Mouse (Mus musculus) hindbrain, embryonic 10.5 days (tissue): ENCODE measurements around the gene Pip5kl1. TPM values are rescaled to one million over a fixed set of nuclear protein-coding genes. Genes with fewer than 3 reads are reported as not detected.

ENCODE experiments used
- DNase-seq: peaks from one replicate; pipeline ENCODE4 v3.0.0-alpha.2; 2017; ENCODE audit warnings: low spot score
- H3K27ac ChIP-seq: fragments of 300-500 bp; sonication (generic); 2 replicates; pipeline ENCODE4 v1.5.1; 2016; ENCODE audit warnings: mild to moderate bottlenecking, moderate library complexity
- H3K27me3 ChIP-seq: fragments of 300-500 bp; sonication (generic); 2 replicates; pipeline ENCODE4 v1.6.1; 2016; ENCODE audit warnings: mild to moderate bottlenecking; ENCODE audit not compliant: poor library complexity, insufficient read depth, severe bottlenecking
- H3K36me3 ChIP-seq: fragments of 300-500 bp; sonication (generic); 2 replicates; pipeline ENCODE4 v1.6.1; 2016; ENCODE audit warnings: mild to moderate bottlenecking, moderate library complexity
- H3K4me1 ChIP-seq: fragments of 300-500 bp; sonication (generic); replicated peaks from 2 replicates; pipeline ENCODE4 v1.6.1; 2016; ENCODE audit warnings: mild to moderate bottlenecking
- H3K4me3 ChIP-seq: fragments of 300-500 bp; sonication (generic); 2 replicates; pipeline ENCODE4 v1.5.1; 2016; ENCODE audit warnings: mild to moderate bottlenecking, moderate library complexity
- H3K9me3 ChIP-seq: fragments of 300-500 bp; sonication (generic); 2 replicates; pipeline ENCODE4 v1.6.1; 2016; ENCODE audit warnings: mild to moderate bottlenecking, moderate library complexity
- WGBS: fragments of 180-500 bp; shearing (Covaris S2); methylation state at CpG from one replicate; pipeline ENCODE4 v1.1.7; 2016; 5-methylcytosine and 5-hydroxymethylcytosine counted together
- polyA plus RNA-seq: library from polyadenylated mRNA; unstranded; fragments of >200 nt; fragmentation: Nextera tagmentation; extraction: Ambion mirVana; gene quantifications from 2 replicates; pipeline ENCODE4 v1.2.1, GENCODE M21; 2016

Pip5kl1 gene
- polyA plus RNA-seq, 1 experiment from 2014 or later = 2.5 TPM

DNA sequence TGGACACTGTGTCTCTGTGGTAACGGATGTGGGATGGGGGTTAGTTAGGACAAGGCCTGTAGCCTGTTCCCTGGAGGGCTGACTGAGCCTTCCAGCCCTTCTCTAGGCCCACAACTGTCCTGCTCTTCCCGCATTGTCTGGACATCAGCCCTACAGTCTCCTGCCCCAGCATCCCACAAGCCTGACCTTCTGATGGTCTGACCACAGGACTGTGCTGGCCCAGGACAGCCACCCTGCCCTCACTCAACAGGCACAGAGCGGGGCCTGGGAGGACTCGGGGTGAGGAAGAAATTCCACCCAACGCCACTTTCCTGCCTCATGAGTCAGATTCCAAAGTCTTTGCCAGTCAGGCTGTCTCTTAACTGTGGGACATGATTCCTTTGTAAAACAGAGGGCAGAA is 23.1 kb downstream of the Pip5kl1 start:
- no peak for DNase-seq
- 0 out of 2 replicates have a peak overlapping the region, but pooled peaks have one; percentile 13 for H3K27ac ChIP-seq
- no peak overlapping the region for H3K4me3 ChIP-seq
- H3K27me3 ChIP-seq = no peaks in the 10 kb centered on the region
- H3K36me3 ChIP-seq = peaks cover 21% of the 10 kb centered on the region
- H3K4me1 ChIP-seq = peaks cover 16% of the 10 kb centered on the region
- 92% methylated on average over 5 of the region's 5 CpGs for WGBS
- no peaks in the 10 kb centered on the region for H3K9me3 ChIP-seq

DNA sequence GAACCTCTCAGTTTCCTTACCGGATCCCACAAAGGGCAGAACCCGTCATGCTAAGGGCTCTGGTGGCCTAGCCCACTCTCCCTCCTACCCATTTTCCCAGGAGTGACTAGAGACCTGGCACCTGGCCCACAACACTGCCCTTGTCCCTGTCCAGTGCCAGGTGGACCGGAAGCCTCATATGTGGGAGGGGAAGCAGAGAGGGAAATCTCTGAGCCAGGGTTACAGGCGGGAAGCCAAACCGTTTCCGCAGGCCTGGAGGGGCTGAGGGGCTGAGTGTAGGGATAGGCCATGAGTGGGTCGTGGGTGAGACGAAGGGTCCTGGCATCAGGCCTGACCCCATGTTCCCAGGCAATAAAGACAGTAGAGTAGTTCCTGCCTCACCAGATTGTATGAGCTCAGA is 23.9 kb downstream of the Pip5kl1 start:
- Histone ChIP-seq H3K4me3 (no peak overlapping the region), H3K9me3 (no peaks in the 10 kb centered on the region), H3K4me1 (peaks cover 17% of the 10 kb centered on the region), H3K27me3 (no peaks in the 10 kb centered on the region), H3K27ac (no peak overlapping the region), H3K36me3 (peaks cover 21% of the 10 kb centered on the region)
- WGBS = 88% methylated on average over 8 of the region's 8 CpGs
- no peak for DNase-seq

DNA sequence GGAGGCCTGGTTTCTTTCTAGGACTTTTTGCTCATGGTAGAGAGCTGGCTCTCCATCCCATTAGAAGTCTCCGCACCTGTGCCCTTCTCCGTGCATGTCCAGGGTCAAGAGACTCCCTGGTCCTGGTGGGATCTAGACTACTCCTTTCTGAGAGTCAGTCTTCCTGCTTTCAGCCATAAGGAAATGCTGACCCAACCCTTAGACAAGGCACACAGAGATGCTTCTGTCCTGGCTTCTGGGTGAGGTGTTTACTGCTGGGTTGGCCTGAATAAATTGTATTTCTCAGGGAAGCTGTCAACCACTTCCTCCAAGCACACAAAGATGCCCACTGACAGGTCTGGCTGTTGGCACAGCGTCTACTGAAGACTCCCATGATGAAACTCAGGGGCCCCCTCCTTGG is 24.8 kb downstream of the Pip5kl1 start, which contains the start of gene St6galnac6:
Gene St6galnac6, plus strand, starts transcription at position 301 of the 400 bp plus-strand sequence.
- DNase-seq = no peak
- WGBS = 96% methylated on average over 3 of the region's 3 CpGs
- Histone ChIP-seq H3K4me1 (peaks cover 17% of the 10 kb centered on the region), H3K27ac (no peak within 1 kb of the TSS), H3K9me3 (no peaks in the 10 kb centered on the region), H3K27me3 (no peaks in the 10 kb centered on the region), H3K4me3 (no peak within 1 kb of the TSS), H3K36me3 (peaks cover 15% of the 10 kb centered on the region)

DNA sequence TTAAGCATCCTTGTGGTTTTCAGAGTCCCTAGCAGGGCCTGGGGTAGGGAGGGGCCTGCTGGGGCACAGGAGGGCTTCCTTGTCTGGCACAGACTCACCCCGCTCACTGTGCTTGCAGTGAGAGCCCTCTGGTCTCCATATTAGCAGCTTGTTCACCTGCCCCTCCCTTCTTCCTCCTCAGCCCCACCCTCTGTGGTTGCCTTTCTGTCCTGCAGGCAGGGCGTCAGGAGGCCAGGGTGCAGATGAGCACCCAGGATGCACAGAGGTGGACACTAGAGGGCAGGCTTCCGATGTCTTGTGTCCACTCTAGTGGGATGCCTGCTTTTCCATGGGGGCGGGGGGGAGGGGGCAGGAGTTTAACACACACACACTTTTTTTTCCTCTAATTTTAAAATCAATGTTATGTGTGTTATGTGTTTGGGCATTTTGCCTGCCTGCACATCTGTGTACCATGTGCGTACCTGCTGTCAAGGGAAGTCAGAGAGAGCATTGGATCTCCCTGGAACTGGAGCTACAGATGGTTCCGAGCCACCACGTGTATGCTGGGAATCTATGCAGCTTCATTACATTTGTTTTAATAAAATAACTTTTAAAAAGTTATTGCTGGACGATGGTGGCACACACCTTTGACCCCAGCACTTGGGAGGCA is 26.9 kb downstream of the Pip5kl1 start:
- no peak overlapping the region for H3K4me3 ChIP-seq
- peaks cover 19% of the 10 kb centered on the region for H3K4me1 ChIP-seq
- no peaks in the 10 kb centered on the region for H3K27me3 ChIP-seq
- no peak for DNase-seq
- H3K36me3 ChIP-seq = peaks cover 9% of the 10 kb centered on the region; the same call in 1 of the 2 replicates
- H3K27ac ChIP-seq = peak overlapping the region; percentile 29; the same call in 1 of the 2 replicates
- no peaks in the 10 kb centered on the region for H3K9me3 ChIP-seq
- WGBS = 46% methylated on average over 8 of the region's 8 CpGs

DNA sequence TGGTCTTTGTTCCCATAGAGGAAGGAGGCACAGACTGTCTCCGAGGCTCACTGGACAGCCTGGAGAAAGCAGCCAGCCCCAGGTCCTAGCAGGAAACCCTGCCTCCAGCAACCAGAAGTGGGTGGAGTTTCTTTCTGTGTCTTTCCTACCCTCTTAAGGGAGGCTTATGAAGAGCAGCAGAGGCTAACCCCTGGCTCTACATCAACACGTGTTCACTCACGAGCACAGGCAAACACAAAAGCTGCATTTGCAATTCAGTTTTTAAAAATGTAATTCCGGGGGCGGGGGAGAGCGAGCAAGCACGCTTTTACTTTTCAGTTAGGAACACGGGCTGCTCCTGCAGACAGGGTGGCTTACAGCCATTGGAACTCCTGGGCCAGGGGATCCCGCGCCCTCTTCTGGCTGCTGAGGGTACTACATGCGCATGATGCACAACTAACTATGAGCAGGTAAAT is 28.0 kb downstream of the Pip5kl1 start:
- peak; percentile 90 for DNase-seq
- WGBS = under 1% methylated on average over 11 of the region's 11 CpGs

DNA sequence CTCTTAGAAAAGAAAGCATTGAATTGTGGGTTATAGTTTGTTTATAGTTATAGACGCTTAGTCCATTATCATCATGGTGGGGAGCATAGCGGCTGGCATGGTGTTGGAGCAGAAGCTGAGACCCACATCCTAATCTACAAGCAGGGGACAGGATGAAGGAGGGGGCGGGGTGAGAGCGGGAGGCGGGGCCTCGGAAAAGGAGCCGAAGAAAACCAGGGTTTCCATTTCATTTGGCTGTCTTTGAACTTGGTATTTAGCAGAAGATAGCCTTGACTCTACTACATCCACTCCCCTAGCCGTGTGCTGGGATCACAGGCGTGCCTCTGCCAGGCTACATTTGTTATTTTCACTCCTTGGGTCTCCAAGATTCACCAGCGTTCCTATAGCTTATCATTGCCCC is 30.0 kb downstream of the Pip5kl1 start:
- no peak for DNase-seq
- H3K4me3 ChIP-seq = no peak overlapping the region
- peaks cover 11% of the 10 kb centered on the region; the same call in 1 of the 2 replicates for H3K27me3 ChIP-seq
- H3K9me3 ChIP-seq = no peaks in the 10 kb centered on the region
- H3K4me1 ChIP-seq = peaks cover 48% of the 10 kb centered on the region
- H3K36me3 ChIP-seq = no peaks in the 10 kb centered on the region
- WGBS = 50% methylated on average over 10 of the region's 10 CpGs
- H3K27ac ChIP-seq = no peak overlapping the region

More for the DNA sequence above, 28.0 kb downstream of the Pip5kl1 start:
- Histone ChIP-seq H3K4me1 (peaks cover 30% of the 10 kb centered on the region), H3K27me3 (peaks cover 2% of the 10 kb centered on the region; the same call in 1 of the 2 replicates), H3K36me3 (peaks cover 3% of the 10 kb centered on the region; the same call in 1 of the 2 replicates), H3K9me3 (no peaks in the 10 kb centered on the region), H3K27ac (peak overlapping the region; percentile 76), H3K4me3 (peak overlapping the region; percentile 47)

DNA sequence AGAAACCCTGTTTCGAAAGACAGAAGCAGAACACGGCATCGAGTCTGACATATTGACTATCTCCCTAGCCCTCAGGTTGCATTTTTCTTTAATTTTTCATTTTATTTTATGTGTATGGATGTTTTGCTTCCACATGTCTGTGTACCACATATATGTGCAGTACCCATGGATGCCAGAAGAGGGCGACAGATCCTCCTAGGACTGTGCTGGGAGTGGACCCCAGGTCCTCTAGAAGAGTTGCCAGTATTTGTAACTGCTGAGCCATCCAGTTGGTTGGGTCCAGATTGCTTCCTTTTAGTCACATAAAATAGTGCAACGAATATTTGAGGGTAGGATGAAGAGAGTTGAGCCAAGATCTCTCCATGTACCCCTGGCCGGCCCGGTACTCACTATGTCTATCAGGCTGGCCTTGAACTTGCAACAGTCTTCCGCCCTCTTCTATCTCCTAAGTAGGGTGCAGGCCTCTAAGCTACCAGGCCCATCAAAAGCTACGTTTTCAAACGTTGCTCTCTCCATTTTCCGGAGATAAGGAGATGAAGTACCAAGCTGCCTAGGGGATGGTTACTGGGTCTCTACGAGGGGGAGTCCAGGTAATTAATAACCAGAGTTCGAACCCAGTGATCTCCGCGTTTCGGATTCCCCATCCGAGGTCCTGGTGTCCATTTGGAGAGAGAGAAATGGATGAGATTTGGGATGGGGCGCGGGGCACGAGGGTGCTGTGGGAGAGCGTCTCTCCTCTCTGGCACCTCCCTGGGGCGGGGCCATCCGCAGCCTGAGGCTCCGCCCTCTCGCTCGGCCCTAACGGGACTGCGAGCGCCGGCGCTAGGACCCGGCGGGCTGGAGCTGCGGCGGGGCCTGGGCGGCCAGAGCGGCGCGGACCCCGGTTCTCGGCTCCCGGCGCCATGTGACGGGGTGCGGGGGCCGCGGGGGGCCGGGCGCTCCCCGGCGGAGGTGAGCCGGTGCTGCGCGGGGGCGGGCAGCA is 31.9 kb downstream of the Pip5kl1 start:
- WGBS = 10% methylated on average over 55 of the region's 55 CpGs
- H3K4me3 ChIP-seq = peak overlapping the region; percentile 81
- H3K9me3 ChIP-seq = no peaks in the 10 kb centered on the region
- peaks cover 11% of the 10 kb centered on the region; the same call in 1 of the 2 replicates for H3K27me3 ChIP-seq
- H3K4me1 ChIP-seq = peaks cover 58% of the 10 kb centered on the region
- peak; percentile 82 for DNase-seq
- no peaks in the 10 kb centered on the region for H3K36me3 ChIP-seq
- peak overlapping the region; percentile 90 for H3K27ac ChIP-seq

DNA sequence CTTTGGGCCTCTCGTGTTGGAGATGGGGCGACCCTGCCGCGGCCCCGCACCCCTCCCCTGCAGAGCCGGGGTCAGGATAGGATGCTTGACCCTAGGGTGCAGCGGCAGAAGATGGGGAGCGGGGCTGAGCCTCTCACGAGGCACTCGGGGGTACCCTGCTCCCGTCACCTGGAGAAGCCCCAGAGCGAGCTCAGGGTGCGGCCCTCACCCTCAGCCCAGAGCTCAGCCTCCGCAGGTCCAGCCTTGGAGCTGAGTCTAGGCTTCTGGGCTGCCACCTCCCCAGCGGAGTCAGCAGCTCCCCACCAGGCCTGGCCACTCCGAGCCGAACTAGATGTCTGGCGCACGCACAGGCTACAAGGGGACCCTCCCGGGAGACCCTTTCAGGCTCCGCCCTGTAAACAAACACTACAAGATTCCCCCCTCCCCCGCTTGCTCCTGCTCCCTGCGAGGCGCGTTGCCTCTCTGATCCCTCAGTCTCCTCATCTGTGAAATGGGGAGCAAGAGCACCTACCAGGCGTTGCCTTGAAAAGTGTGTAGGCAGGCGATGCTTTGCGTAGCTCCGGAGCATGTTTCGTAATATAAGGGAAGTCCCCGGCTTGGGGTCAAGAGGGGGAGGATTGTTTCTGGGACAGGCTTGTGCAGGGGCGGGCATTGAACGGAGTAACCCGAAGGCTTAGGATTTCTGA is 32.8 kb downstream of the Pip5kl1 start:
- DNase-seq = peak; percentile 67
- 6% methylated on average over 34 of the region's 34 CpGs for WGBS
- Histone ChIP-seq H3K4me3 (peak overlapping the region; percentile 81), H3K27ac (peak overlapping the region; percentile 90), H3K27me3 (peaks cover 11% of the 10 kb centered on the region; the same call in 1 of the 2 replicates), H3K9me3 (no peaks in the 10 kb centered on the region), H3K36me3 (peaks cover 4% of the 10 kb centered on the region), H3K4me1 (peaks cover 56% of the 10 kb centered on the region)

DNA sequence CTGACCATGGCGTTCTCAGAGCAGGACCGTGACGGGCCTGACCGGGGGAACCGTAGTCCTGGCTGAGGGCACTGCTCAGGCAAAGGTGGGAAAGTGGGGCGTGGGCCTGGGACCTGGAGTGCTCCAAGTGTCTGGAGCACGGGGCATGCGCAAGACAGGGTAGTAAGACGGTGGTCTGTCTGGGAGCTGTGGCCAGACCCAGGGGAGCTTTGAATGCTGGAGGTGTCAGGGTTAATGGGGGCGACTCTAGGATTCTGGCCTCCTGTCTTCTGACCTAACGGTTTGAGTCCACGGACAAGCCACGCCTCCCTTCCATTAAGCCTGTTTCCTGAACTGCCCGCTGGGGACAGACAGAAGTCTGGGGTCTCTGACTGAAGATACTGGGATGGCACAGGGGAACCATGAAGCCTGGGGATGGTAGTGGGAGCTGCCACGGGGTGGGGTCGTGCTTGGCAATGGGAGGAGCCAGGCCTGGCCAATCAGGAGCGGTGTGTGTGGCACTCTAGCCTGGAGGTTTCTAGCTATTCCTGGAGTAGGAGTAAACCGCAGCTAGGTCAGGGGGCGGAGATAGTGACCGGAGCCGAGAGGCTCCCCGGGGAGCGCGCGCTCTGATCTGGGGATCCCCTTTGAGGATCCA is 33.7 kb downstream of the Pip5kl1 start:
- WGBS = 7% methylated on average over 25 of the region's 25 CpGs
- peak; percentile 70 for DNase-seq
- peaks cover 11% of the 10 kb centered on the region for H3K36me3 ChIP-seq
- peak overlapping the region; percentile 81 for H3K4me3 ChIP-seq
- H3K27me3 ChIP-seq = peaks cover 11% of the 10 kb centered on the region; the same call in 1 of the 2 replicates
- H3K4me1 ChIP-seq = peaks cover 52% of the 10 kb centered on the region
- no peaks in the 10 kb centered on the region for H3K9me3 ChIP-seq
- peak overlapping the region; percentile 59 for H3K27ac ChIP-seq

DNA sequence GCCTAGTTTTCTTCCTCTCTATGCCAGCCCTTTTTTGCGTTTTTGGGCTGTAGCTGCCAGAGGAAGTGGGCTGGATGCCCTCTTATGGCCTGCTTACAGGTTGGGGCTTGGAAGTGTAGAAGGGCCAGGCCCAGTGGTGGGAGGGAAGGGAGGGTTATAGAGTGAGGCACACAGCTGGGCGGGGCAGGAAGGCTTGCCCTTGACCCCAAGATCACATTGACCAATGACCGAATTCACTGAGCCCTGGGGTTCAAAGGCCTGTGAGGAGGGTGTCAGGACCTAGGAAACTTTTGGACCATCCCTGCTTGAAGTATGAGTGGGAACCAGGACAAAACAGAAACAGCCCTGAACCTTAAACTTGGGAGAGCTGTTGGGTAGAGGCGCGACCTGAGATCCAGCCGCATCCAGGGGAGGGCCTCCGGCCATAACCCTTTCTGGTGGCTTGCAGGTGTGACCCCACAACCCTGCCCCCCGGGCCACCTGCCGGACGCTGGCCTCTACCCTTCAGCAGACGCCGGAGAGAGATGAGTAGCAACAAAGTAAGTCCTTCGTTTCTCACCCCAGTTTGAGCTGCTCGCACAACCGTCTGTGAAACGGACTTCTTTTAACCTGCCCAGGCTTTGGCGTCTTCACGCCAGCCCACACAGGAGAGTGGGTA is 34.3 kb downstream of the Pip5kl1 start:
- DNase-seq = no peak
- peaks cover 11% of the 10 kb centered on the region; the same call in 1 of the 2 replicates for H3K27me3 ChIP-seq
- peak overlapping the region; percentile 59 for H3K27ac ChIP-seq
- peaks cover 52% of the 10 kb centered on the region for H3K4me1 ChIP-seq
- no peaks in the 10 kb centered on the region for H3K9me3 ChIP-seq
- H3K4me3 ChIP-seq = peak overlapping the region; percentile 81
- 33% methylated on average over 18 of the region's 18 CpGs for WGBS
- H3K36me3 ChIP-seq = peaks cover 14% of the 10 kb centered on the region

DNA sequence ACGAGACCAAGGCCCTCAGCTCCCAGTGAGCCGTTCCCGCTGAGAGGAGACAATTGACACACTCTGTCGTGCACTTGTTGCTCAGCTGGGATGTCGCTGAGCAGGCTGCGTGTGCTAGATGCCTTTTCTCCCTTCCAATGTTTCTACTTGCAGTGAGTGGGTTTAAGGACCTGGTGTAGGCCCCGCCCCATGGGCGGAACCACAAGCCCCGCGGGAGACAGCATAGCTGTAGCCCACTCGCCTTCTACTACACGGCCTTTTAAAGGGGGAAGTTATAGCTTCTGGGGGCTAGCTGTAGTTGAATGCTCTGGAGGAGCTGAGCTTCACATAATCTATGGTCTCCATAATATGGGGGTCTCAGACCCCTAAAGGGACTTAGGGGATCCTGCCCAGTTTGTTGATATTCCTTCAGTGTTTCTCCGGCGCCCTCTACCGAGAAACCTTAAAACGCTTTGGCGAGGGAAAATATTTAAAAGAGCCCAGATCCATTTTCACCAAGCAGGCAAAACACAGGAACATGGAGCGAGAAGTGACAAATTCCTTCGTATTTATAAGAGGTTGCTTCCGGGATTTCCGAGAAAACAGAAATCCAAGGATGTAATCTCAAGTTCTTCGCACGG is 36.1 kb downstream of the Pip5kl1 start:
- H3K27ac ChIP-seq = 0 out of 2 replicates have a peak overlapping the region, but pooled peaks have one; percentile 59

More for the DNA sequence above, 36.1 kb downstream of the Pip5kl1 start:
- Histone ChIP-seq H3K36me3 (peaks cover 29% of the 10 kb centered on the region), H3K27me3 (peaks cover 11% of the 10 kb centered on the region; the same call in 1 of the 2 replicates), H3K4me1 (peaks cover 52% of the 10 kb centered on the region), H3K9me3 (no peaks in the 10 kb centered on the region), H3K4me3 (peak overlapping the region; percentile 50)
- DNase-seq = peak; percentile 30
- 19% methylated on average over 23 of the region's 23 CpGs for WGBS
